Mouse (Mus musculus): ENCODE data around the gene Galk2. TPM values are rescaled to one million over a fixed set of nuclear protein-coding genes. Genes with fewer than 3 reads are reported as not detected.

The Galk2 gene
- polyA plus RNA-seq, 1 experiment from 2014 or later, result 34.0 TPM

GRCm38 (mm10) chr2:125929872-125930271 is 71.0 kb downstream of the Galk2 start:
- no peak for ATAC-seq (ENCODE audit: insufficient number of reproducible peaks, insufficient read depth, low FRiP score, low read depth)
- H3K27ac ChIP-seq (replicated peaks in 1 of 2; ENCODE audit: control insufficient read depth in 1 of 2, insufficient read depth in 1 of 2, low read depth in 2 of 2, low read length in 2 of 2), result no peak overlapping the region
- H3K27me3 ChIP-seq (ENCODE audit: control insufficient read depth, insufficient read depth, low read length), result no peaks in the 10 kb centered on the region
- H3K36me3 ChIP-seq (ENCODE audit: control insufficient read depth, insufficient read depth, low read length), result peaks cover 14% of the 10 kb centered on the region
- H3K9me3 ChIP-seq (ENCODE audit: control insufficient read depth, low read length), result no peaks in the 10 kb centered on the region
- H3K4me1 ChIP-seq (ENCODE audit: control insufficient read depth in 2 of 2, insufficient read depth in 2 of 2, low read length in 2 of 2), result peaks cover 3 to 4% of the 10 kb centered on the region in 2 experiments; a peak in 2 of 4 replicates
- H3K4me2 ChIP-seq (ENCODE audit: low read length), result no peak overlapping the region
- no peak overlapping the region for H3K4me3 ChIP-seq (ENCODE audit: control insufficient read depth in 1 of 2, insufficient read depth in 1 of 2, low read depth in 1 of 2, low read length in 2 of 2)
- no peak overlapping the region for H3K9ac ChIP-seq (ENCODE audit: low read length)
- WGBS, result 80% methylated on average over 2 of the region's 2 CpGs

DNA sequence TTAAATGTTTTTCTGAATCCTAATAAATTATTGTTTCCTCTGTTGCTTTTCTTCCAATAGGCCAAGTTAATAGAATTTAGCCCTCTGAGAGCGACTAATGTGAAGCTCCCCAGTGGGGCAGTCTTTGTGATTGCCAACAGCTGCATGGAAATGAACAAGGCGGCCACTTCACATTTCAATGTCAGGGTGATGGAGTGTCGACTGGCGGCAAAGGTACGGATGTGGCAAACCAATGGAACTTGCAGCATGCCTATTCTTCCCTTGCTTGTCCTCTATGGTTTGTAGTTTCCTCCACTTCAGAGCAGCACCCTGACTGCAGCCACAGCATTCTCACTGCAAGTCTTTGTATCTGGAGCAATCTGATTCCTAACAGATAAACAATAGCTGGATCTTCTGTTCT is 72.3 kb downstream of the Galk2 start:
- H3K4me3 ChIP-seq (ENCODE audit: control insufficient read depth in 1 of 2, insufficient read depth in 1 of 2, low read depth in 1 of 2, low read length in 2 of 2), result no peak overlapping the region
- H3K27me3 ChIP-seq (ENCODE audit: control insufficient read depth, insufficient read depth, low read length), result no peaks in the 10 kb centered on the region
- no peak overlapping the region for H3K27ac ChIP-seq (replicated peaks in 1 of 2; ENCODE audit: control insufficient read depth in 1 of 2, insufficient read depth in 1 of 2, low read depth in 2 of 2, low read length in 2 of 2)
- H3K4me1 ChIP-seq (ENCODE audit: control insufficient read depth in 2 of 2, insufficient read depth in 2 of 2, low read length in 2 of 2), result peaks cover 3 to 4% of the 10 kb centered on the region in 2 experiments; a peak in 2 of 4 replicates
- H3K9ac ChIP-seq (ENCODE audit: low read length), result no peak overlapping the region
- peaks cover 14% of the 10 kb centered on the region for H3K36me3 ChIP-seq (ENCODE audit: control insufficient read depth, insufficient read depth, low read length)
- ATAC-seq (ENCODE audit: insufficient number of reproducible peaks, insufficient read depth, low FRiP score, low read depth), result no peak
- no peak overlapping the region for H3K4me2 ChIP-seq (ENCODE audit: low read length)
- no peaks in the 10 kb centered on the region for H3K9me3 ChIP-seq (ENCODE audit: control insufficient read depth, low read length)
- 70% methylated on average over 5 of the region's 5 CpGs for WGBS

GRCm38 (mm10) chr2:125932734-125933133 is 73.8 kb downstream of the Galk2 start:
- H3K9me3 ChIP-seq (ENCODE audit: control insufficient read depth, low read length), result no peaks in the 10 kb centered on the region
- no peaks in the 10 kb centered on the region for H3K27me3 ChIP-seq (ENCODE audit: control insufficient read depth, insufficient read depth, low read length)
- ATAC-seq (ENCODE audit: insufficient number of reproducible peaks, insufficient read depth, low FRiP score, low read depth), result no peak
- no peak overlapping the region for H3K4me2 ChIP-seq (ENCODE audit: low read length)
- H3K9ac ChIP-seq (ENCODE audit: low read length), result no peak overlapping the region
- no peak overlapping the region for H3K27ac ChIP-seq (replicated peaks in 1 of 2; ENCODE audit: control insufficient read depth in 1 of 2, insufficient read depth in 1 of 2, low read depth in 2 of 2, low read length in 2 of 2)
- H3K4me1 ChIP-seq (ENCODE audit: control insufficient read depth in 2 of 2, insufficient read depth in 2 of 2, low read length in 2 of 2), result peaks cover 3 to 4% of the 10 kb centered on the region in 2 experiments; a peak in 2 of 4 replicates
- no peak overlapping the region for H3K4me3 ChIP-seq (ENCODE audit: control insufficient read depth in 1 of 2, insufficient read depth in 1 of 2, low read depth in 1 of 2, low read length in 2 of 2)
- H3K36me3 ChIP-seq (ENCODE audit: control insufficient read depth, insufficient read depth, low read length), result peaks cover 14% of the 10 kb centered on the region

GRCm38 (mm10) chr2:125933977-125934376 is 75.1 kb downstream of the Galk2 start:
- Histone ChIP-seq H3K4me3 (ENCODE audit: control insufficient read depth in 1 of 2, insufficient read depth in 1 of 2, low read depth in 1 of 2, low read length in 2 of 2) (no peak overlapping the region), H3K4me1 (ENCODE audit: control insufficient read depth in 2 of 2, insufficient read depth in 2 of 2, low read length in 2 of 2) (peaks cover 3 to 4% of the 10 kb centered on the region in 2 experiments; a peak in 2 of 4 replicates), H3K36me3 (ENCODE audit: control insufficient read depth, insufficient read depth, low read length) (peaks cover 14% of the 10 kb centered on the region), H3K4me2 (ENCODE audit: low read length) (no peak overlapping the region), H3K9me3 (ENCODE audit: control insufficient read depth, low read length) (no peaks in the 10 kb centered on the region), H3K27me3 (ENCODE audit: control insufficient read depth, insufficient read depth, low read length) (no peaks in the 10 kb centered on the region), H3K9ac (ENCODE audit: low read length) (no peak overlapping the region), H3K27ac (replicated peaks in 1 of 2; ENCODE audit: control insufficient read depth in 1 of 2, insufficient read depth in 1 of 2, low read depth in 2 of 2, low read length in 2 of 2) (no peak overlapping the region)
- ATAC-seq (ENCODE audit: insufficient number of reproducible peaks, insufficient read depth, low FRiP score, low read depth), result no peak
- 62% methylated on average over 3 of the region's 3 CpGs for WGBS

DNA sequence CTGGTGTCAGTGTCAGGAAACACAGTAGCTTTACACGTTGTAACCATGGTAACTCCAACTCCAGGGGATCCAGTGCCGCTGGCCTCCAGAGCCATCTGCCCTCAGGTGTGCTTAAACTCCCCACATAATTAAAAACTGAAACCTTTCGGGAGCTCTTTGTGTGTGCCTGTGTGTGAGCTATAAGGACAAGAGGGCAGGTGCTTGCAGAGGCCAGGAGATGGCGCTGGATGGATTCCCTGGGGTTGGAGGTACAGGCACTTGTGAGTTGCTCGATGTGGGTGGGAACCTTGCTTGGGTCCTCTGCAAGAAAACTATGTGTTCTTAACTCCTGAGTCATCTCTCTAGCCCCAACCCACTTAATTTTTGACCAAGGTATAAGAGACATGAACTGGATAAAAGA is 77.5 kb downstream of the Galk2 start:
- Histone ChIP-seq H3K27me3 (ENCODE audit: control insufficient read depth, insufficient read depth, low read length) (no peaks in the 10 kb centered on the region), H3K4me2 (ENCODE audit: low read length) (no peak overlapping the region), H3K27ac (replicated peaks in 1 of 2; ENCODE audit: control insufficient read depth in 1 of 2, insufficient read depth in 1 of 2, low read depth in 2 of 2, low read length in 2 of 2) (no peak overlapping the region), H3K36me3 (ENCODE audit: control insufficient read depth, insufficient read depth, low read length) (peaks cover 6% of the 10 kb centered on the region), H3K4me1 (ENCODE audit: control insufficient read depth in 2 of 2, insufficient read depth in 2 of 2, low read length in 2 of 2) (peaks cover 10 to 11% of the 10 kb centered on the region in 2 experiments; a peak in 3 of 4 replicates), H3K9ac (ENCODE audit: low read length) (no peak overlapping the region), H3K9me3 (ENCODE audit: control insufficient read depth, low read length) (no peaks in the 10 kb centered on the region), H3K4me3 (ENCODE audit: control insufficient read depth in 1 of 2, insufficient read depth in 1 of 2, low read depth in 1 of 2, low read length in 2 of 2) (no peak overlapping the region)
- no peak for ATAC-seq (ENCODE audit: insufficient number of reproducible peaks, insufficient read depth, low FRiP score, low read depth)
- WGBS, result 59% methylated on average over 5 of the region's 5 CpGs

DNA sequence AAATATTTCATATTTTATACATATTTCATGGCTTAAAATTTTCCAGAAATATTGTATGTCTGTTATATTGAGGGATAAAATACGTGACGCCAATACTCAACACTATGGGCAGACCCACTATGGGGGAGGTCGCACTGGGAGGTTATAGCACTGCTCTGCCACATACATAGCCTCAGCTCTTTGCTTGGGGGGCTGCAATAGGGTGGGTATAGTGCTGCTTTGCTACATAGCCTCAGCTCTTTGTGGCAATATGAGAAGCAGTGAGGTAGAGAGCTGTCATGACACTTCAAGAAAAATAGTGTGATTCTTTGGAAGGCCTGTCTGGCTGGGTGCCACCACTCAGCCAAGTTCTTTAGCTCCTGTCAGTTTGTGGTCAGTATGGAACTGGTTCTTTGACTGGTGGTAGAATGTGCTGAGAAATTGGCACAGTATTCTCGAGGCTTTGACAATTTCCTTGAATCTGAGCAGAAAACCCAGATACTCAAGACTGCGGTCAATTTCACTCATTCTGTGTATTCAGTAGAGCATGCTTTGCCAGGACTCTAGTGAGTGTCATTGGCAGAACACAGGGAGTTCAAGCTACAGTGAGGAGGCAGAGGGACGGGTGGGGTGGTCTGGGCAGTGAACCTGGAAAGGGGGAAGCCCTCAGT is 80.2 kb downstream of the Galk2 start:
- no peak overlapping the region for H3K9ac ChIP-seq (ENCODE audit: low read length)
- H3K4me1 ChIP-seq (ENCODE audit: control insufficient read depth in 2 of 2, insufficient read depth in 2 of 2, low read length in 2 of 2), result peaks cover 7 to 8% of the 10 kb centered on the region in 2 experiments; a peak in 3 of 4 replicates
- WGBS, result 86% methylated on average over 6 of the region's 6 CpGs
- ATAC-seq (ENCODE audit: insufficient number of reproducible peaks, insufficient read depth, low FRiP score, low read depth), result no peak
- H3K4me2 ChIP-seq (ENCODE audit: low read length), result no peak overlapping the region
- no peaks in the 10 kb centered on the region for H3K36me3 ChIP-seq (ENCODE audit: control insufficient read depth, insufficient read depth, low read length)
- no peaks in the 10 kb centered on the region for H3K9me3 ChIP-seq (ENCODE audit: control insufficient read depth, low read length)
- no peak overlapping the region for H3K27ac ChIP-seq (replicated peaks in 1 of 2; ENCODE audit: control insufficient read depth in 1 of 2, insufficient read depth in 1 of 2, low read depth in 2 of 2, low read length in 2 of 2)
- no peak overlapping the region for H3K4me3 ChIP-seq (ENCODE audit: control insufficient read depth in 1 of 2, insufficient read depth in 1 of 2, low read depth in 1 of 2, low read length in 2 of 2)
- no peaks in the 10 kb centered on the region for H3K27me3 ChIP-seq (ENCODE audit: control insufficient read depth, insufficient read depth, low read length)

DNA sequence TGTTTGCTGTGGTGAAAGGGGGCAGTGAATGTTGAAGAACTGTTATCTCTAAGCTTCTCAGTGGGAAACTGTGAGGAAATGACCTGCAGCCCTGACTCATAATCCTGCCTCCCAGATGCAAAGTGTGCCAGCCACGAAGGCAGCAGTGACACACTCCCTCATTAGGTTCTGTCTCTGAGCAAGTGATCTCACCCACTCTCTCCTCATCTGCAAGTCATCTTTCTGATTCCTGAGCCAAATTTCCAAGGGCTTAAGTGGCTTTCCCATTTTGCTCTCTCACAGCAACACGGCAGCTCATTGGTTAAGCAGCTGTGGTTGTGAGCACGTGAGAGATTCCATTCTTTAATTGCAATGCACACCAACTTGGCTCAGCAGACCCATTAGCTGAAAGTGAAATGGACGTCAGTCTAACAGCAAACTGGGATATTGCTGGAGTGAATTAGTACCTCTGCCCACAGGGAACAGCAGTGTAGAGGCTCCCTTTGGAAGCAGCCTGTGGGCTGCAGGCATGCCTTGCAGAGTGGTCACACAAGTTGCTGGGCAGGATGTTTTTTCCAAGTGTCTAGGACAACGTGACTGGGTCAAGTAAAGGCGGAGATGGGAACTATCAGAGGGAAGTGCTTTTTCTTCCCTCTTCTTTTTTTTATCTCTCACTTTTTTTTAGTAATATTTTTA is 82.3 kb downstream of the Galk2 start:
- Histone ChIP-seq H3K9ac (ENCODE audit: low read length) (no peak overlapping the region), H3K4me1 (ENCODE audit: control insufficient read depth in 2 of 2, insufficient read depth in 2 of 2, low read length in 2 of 2) (peaks cover 7 to 8% of the 10 kb centered on the region in 2 experiments; a peak in 3 of 4 replicates), H3K9me3 (ENCODE audit: control insufficient read depth, low read length) (no peaks in the 10 kb centered on the region), H3K27me3 (ENCODE audit: control insufficient read depth, insufficient read depth, low read length) (no peaks in the 10 kb centered on the region), H3K27ac (replicated peaks in 1 of 2; ENCODE audit: control insufficient read depth in 1 of 2, insufficient read depth in 1 of 2, low read depth in 2 of 2, low read length in 2 of 2) (peak overlapping the region; percentile 14 to 17; a peak in 2 of 4 replicates), H3K4me2 (ENCODE audit: low read length) (no peak overlapping the region), H3K4me3 (ENCODE audit: control insufficient read depth in 1 of 2, insufficient read depth in 1 of 2, low read depth in 1 of 2, low read length in 2 of 2) (no peak overlapping the region), H3K36me3 (ENCODE audit: control insufficient read depth, insufficient read depth, low read length) (no peaks in the 10 kb centered on the region)
- WGBS, result 43% methylated on average over 6 of the region's 6 CpGs
- 0 out of 2 replicates have a peak, but pooled peaks have one; percentile 21 for ATAC-seq (ENCODE audit: insufficient number of reproducible peaks, insufficient read depth, low FRiP score, low read depth)

Measured in heart, embryonic 14.5 days (tissue).